Comparison of ENCODE assay signal across 26 mouse cellular contexts in genomic region chr11:88536861-88537260, GRCm38 (mm10).
DNase-seq lines count a peak whose midpoint lies in the region; ATAC-seq lines count a peak whose summit lies in the region.
"Had no signal": no experiment of that assay in that cellular context is flagged by ENCODE, and none has a peak within 500 bp of the region (broad histone marks: within the 10 kb centered on the region; RNA-seq: fewer than 3 reads in every experiment).

No protein-coding gene starts in this region.

- ATAC-seq in kidney, embryonic 15.5 days (replicated peaks; ENCODE audit: low FRiP score) = no peak
- ATAC-seq in hindbrain, embryonic 11.5 days (ENCODE audit: low FRiP score) = no peak
- ATAC-seq in hindbrain, embryonic 14.5 days (ENCODE audit: low FRiP score) = no peak
- no peak for ATAC-seq in midbrain, embryonic 15.5 days (replicated peaks)
- ATAC-seq: activated CD4-positive, CD25-positive, alpha-beta regulatory T cell, adult 4 months; forebrain, embryonic 16.5 days; intestine, postnatal 0 days had no signal

- H3K4me1 ChIP-seq in kidney, embryonic 15.5 days = peaks cover 85% of the 10 kb centered on the region
- peaks cover 33% of the 10 kb centered on the region for H3K4me1 ChIP-seq in hindbrain, embryonic 11.5 days (replicated peaks; ENCODE audit: control insufficient read depth, insufficient read depth, low read length)
- H3K4me1 ChIP-seq in hindbrain, embryonic 14.5 days (replicated peaks; ENCODE audit: control insufficient read depth, insufficient read depth, low read length) = peaks cover 75% of the 10 kb centered on the region
- H3K4me1 ChIP-seq in midbrain, embryonic 15.5 days = peaks cover 71% of the 10 kb centered on the region

- 83% methylated on average over 2 of the region's 2 CpGs for WGBS in kidney, embryonic 15.5 days
- 88% methylated on average over 2 of the region's 2 CpGs for WGBS in hindbrain, embryonic 11.5 days
- 88% methylated on average over 2 of the region's 2 CpGs for WGBS in hindbrain, embryonic 14.5 days
- WGBS in midbrain, embryonic 15.5 days = 98% methylated on average over 2 of the region's 2 CpGs

- no peak overlapping the region for H3K9ac ChIP-seq in kidney, embryonic 15.5 days
- no peak overlapping the region for H3K9ac ChIP-seq in hindbrain, embryonic 11.5 days (ENCODE audit: low read depth, low read length)
- H3K9ac ChIP-seq in hindbrain, embryonic 14.5 days = no peak overlapping the region
- H3K9ac ChIP-seq in midbrain, embryonic 15.5 days = no peak overlapping the region
- H3K9ac ChIP-seq: embryonic facial prominence, embryonic 12.5 days; liver, embryonic 15.5 days; lung, embryonic 15.5 days had no signal

- H3K27ac ChIP-seq in kidney, embryonic 15.5 days = peak overlapping the region; percentile 54; the same call in 1 of the 2 replicates
- H3K27ac ChIP-seq in hindbrain, embryonic 11.5 days (ENCODE audit: low read depth, low read length) = 0 out of 2 replicates have a peak overlapping the region, but pooled peaks have one; percentile 14
- H3K27ac ChIP-seq in hindbrain, embryonic 14.5 days = peak overlapping the region; percentile 52
- peak overlapping the region; percentile 19; the same call in 1 of the 2 replicates for H3K27ac ChIP-seq in midbrain, embryonic 15.5 days
- H3K27ac ChIP-seq: embryonic facial prominence, embryonic 12.5 days; kidney, postnatal 0 days; limb, embryonic 10.5 days; liver, embryonic 15.5 days; lung, embryonic 15.5 days had no signal

- no peaks in the 10 kb centered on the region for H3K27me3 ChIP-seq in kidney, embryonic 15.5 days
- no peaks in the 10 kb centered on the region for H3K27me3 ChIP-seq in hindbrain, embryonic 11.5 days (ENCODE audit: control insufficient read depth, insufficient read depth, low read length)
- H3K27me3 ChIP-seq in hindbrain, embryonic 14.5 days (ENCODE audit: control insufficient read depth, insufficient read depth, low read length) = no peaks in the 10 kb centered on the region
- no peaks in the 10 kb centered on the region for H3K27me3 ChIP-seq in midbrain, embryonic 15.5 days (replicated peaks)
- H3K27me3 ChIP-seq: embryonic facial prominence, embryonic 12.5 days; heart, embryonic 12.5 days; liver, embryonic 15.5 days; lung, embryonic 15.5 days had no signal

- no peak for DNase-seq in kidney, adult 8-10 months
- no peak for DNase-seq in hindbrain, embryonic 11.5 days (ENCODE audit: low spot score)
- no peak for DNase-seq in hindbrain, embryonic 14.5 days (ENCODE audit: low spot score)
- DNase-seq in T-cell, adult 2 months (ENCODE audit: low spot score) = no peak
- no peak for DNase-seq in adipocyte (ENCODE audit: low spot score)
- DNase-seq: adrenal gland, postnatal 10 days; B cell, adult 2 months; cerebellum, adult 2 months; cerebellum, postnatal 25 days; gastrocnemius, postnatal 14 days; heart, adult 11 months; heart, postnatal 10 days; liver; lung, postnatal 4 days had no signal

- H3K4me3 ChIP-seq in kidney, embryonic 15.5 days (replicated peaks) = no peak overlapping the region
- no peak overlapping the region for H3K4me3 ChIP-seq in hindbrain, embryonic 11.5 days (ENCODE audit: low read depth, low read length)
- H3K4me3 ChIP-seq in hindbrain, embryonic 14.5 days (replicated peaks; ENCODE audit: low read length) = no peak overlapping the region
- H3K4me3 ChIP-seq in midbrain, embryonic 15.5 days = no peak overlapping the region
- H3K4me3 ChIP-seq: embryonic facial prominence, embryonic 12.5 days; heart, embryonic 12.5 days; limb, embryonic 10.5 days; liver, embryonic 15.5 days; lung, embryonic 15.5 days; myocyte had no signal

- H3K4me2 ChIP-seq in kidney, embryonic 15.5 days = no peak overlapping the region
- no peak overlapping the region for H3K4me2 ChIP-seq in hindbrain, embryonic 11.5 days (replicated peaks; ENCODE audit: low read depth, low read length)
- no peak overlapping the region for H3K4me2 ChIP-seq in hindbrain, embryonic 14.5 days (replicated peaks)
- H3K4me2 ChIP-seq in midbrain, embryonic 15.5 days = no peak overlapping the region
- H3K4me2 ChIP-seq: embryonic facial prominence, embryonic 12.5 days; heart, embryonic 12.5 days; liver, embryonic 15.5 days; lung, embryonic 15.5 days had no signal

- H3K9me3 ChIP-seq in kidney, embryonic 15.5 days (replicated peaks) = no peaks in the 10 kb centered on the region
- no peaks in the 10 kb centered on the region for H3K9me3 ChIP-seq in hindbrain, embryonic 11.5 days (ENCODE audit: control insufficient read depth, low read length)
- no peaks in the 10 kb centered on the region for H3K9me3 ChIP-seq in hindbrain, embryonic 14.5 days (ENCODE audit: control insufficient read depth, low read length)
- H3K9me3 ChIP-seq in midbrain, embryonic 15.5 days = no peaks in the 10 kb centered on the region
- H3K9me3 ChIP-seq: embryonic facial prominence, embryonic 12.5 days; heart, embryonic 12.5 days; limb, embryonic 10.5 days; liver, embryonic 15.5 days; lung, embryonic 15.5 days had no signal

- H3K36me3 ChIP-seq in kidney, embryonic 15.5 days = no peaks in the 10 kb centered on the region
- no peaks in the 10 kb centered on the region for H3K36me3 ChIP-seq in hindbrain, embryonic 11.5 days (ENCODE audit: control insufficient read depth, insufficient read depth, low read length)
- no peaks in the 10 kb centered on the region for H3K36me3 ChIP-seq in hindbrain, embryonic 14.5 days (replicated peaks; ENCODE audit: control insufficient read depth, insufficient read depth)
- H3K36me3 ChIP-seq in midbrain, embryonic 15.5 days (replicated peaks) = no peaks in the 10 kb centered on the region
- H3K36me3 ChIP-seq: embryonic facial prominence, embryonic 12.5 days; heart, embryonic 12.5 days; liver, embryonic 15.5 days; lung, embryonic 15.5 days had no signal
